Mouse (Mus musculus): Measurements from ENCODE around the gene Ostc. TPM values are rescaled to one million over a fixed set of nuclear protein-coding genes. Genes with fewer than 3 reads are reported as not detected.

The Ostc gene
- total and polyA plus RNA-seq, 2 experiments, result 42.9 to 135 TPM

DNA sequence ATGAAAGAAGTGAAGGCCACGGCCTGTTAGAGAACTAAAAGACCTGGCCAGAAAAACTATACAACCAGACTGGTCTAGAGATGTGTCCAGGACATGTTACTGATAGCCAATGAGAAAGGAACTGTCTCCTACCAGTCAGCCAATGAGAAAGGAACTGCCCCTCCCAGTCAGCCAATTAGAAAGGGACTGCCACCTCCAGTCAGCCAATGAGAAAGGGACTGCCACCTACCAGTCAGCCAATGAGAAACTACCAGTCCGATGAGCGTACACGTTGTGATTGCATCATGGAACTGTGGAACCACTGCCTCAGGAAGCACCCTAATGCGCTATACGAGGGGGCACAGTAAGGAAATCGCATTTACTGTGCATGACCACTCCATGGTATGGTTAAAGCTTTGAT lies 14.5 kb downstream of the Ostc start:
- H3K9ac ChIP-seq (ENCODE audit: low read depth, low read length), result no peak overlapping the region
- peaks cover 10% of the 10 kb centered on the region for H3K4me1 ChIP-seq (ENCODE audit: control insufficient read depth, insufficient read depth, low read length)
- H3K27me3 ChIP-seq (ENCODE audit: control insufficient read depth, insufficient read depth, low read length), result no peaks in the 10 kb centered on the region
- H3K4me3 ChIP-seq (ENCODE audit: insufficient read depth, low read depth, low read length), result no peak overlapping the region
- no peak overlapping the region for H3K27ac ChIP-seq (replicated peaks; ENCODE audit: insufficient read depth, low read depth, low read length)
- WGBS, result 81% methylated on average over 7 of the region's 7 CpGs
- TF ChIP-seq CTCF (IDR thresholded peaks at IDR 0.05; ENCODE audit: low read depth, low read length), result no peak
- no peak for TF ChIP-seq POLR2A (IDR thresholded peaks at IDR 0.05; ENCODE audit: extremely low read depth, insufficient read depth, low read length)
- DNase-seq (ENCODE audit: extremely low read depth, low read depth, low spot score), result peak; percentile 58
- H3K36me3 ChIP-seq (ENCODE audit: control insufficient read depth, insufficient read depth, low read length), result peaks cover 19% of the 10 kb centered on the region; the same call in 1 of the 2 replicates
- no peaks in the 10 kb centered on the region for H3K79me2 ChIP-seq (ENCODE audit: control insufficient read depth, insufficient read depth, low read length)

DNA sequence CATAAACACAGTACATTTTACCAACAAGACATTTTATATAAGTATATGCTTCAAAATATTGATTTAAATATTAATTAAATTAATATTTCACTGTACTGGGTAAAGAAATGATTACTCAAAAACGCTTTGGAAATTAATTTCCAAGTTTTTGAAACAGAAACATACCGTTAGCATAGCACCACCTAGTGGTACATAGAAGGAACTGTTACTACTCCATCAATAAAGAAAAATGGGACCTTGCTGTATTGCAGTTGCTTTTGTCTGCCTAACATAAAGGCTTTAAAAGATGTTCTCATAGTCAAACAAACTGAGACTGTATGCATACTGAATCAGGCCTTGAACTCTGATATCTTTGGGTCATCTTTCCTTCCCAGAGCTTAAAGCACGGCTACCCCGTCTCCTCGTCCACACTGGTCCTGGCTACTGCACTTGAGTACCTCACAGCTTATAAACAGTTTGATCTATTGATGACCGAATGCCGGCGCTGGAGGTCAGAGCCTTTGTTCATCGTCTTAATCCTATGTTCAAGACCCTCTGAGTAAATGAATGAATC lies 15.1 kb downstream of the Ostc start:
- no peak overlapping the region for H3K4me3 ChIP-seq (ENCODE audit: insufficient read depth, low read depth, low read length)
- 69% methylated on average over 9 of the region's 9 CpGs for WGBS
- H3K27ac ChIP-seq (replicated peaks; ENCODE audit: insufficient read depth, low read depth, low read length), result no peak overlapping the region
- H3K36me3 ChIP-seq (ENCODE audit: control insufficient read depth, insufficient read depth, low read length), result peaks cover 14% of the 10 kb centered on the region; the same call in 1 of the 2 replicates
- H3K9ac ChIP-seq (ENCODE audit: low read depth, low read length), result no peak overlapping the region
- no peaks in the 10 kb centered on the region for H3K79me2 ChIP-seq (ENCODE audit: control insufficient read depth, insufficient read depth, low read length)
- peak; percentile 38 for DNase-seq (ENCODE audit: extremely low read depth, low read depth, low spot score)
- H3K4me1 ChIP-seq (ENCODE audit: control insufficient read depth, insufficient read depth, low read length), result peaks cover 12% of the 10 kb centered on the region
- no peak for TF ChIP-seq POLR2A (IDR thresholded peaks at IDR 0.05; ENCODE audit: extremely low read depth, insufficient read depth, low read length)
- peak; percentile 22; the same call in 1 of the 2 replicates for TF ChIP-seq CTCF (IDR thresholded peaks at IDR 0.05; ENCODE audit: low read depth, low read length)
- no peaks in the 10 kb centered on the region for H3K27me3 ChIP-seq (ENCODE audit: control insufficient read depth, insufficient read depth, low read length)

DNA sequence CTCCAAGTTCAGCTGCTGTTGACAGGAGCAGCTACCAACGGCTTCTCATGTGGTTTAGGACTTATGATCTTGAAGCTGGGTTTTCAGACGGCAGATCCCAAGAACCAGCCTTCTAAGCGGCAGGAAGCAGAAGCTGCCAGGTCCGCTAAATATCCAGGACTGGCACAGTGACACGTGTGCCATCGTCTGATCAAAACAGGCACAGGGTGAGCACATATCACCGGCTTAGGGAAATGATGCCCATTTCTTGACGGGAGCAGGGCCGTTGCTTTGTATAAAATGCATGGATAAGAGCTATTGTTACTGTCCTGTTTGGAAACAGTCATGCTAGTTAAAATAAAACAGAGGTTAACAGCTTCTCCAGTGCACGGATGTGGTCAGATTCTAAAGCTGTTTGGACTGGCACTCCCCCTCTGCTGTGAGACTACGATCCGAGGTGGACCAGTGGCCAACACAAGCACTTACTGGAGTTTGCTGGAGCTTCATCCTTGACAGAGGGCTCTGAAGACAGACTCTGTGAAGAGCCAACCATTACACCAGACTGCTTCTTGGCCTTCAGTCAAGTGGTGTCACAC lies 17.6 kb downstream of the Ostc start:
- Histone ChIP-seq H3K27ac (replicated peaks; ENCODE audit: insufficient read depth, low read depth, low read length) (peak overlapping the region; percentile 97), H3K4me1 (ENCODE audit: control insufficient read depth, insufficient read depth, low read length) (peaks cover 14% of the 10 kb centered on the region), H3K36me3 (ENCODE audit: control insufficient read depth, insufficient read depth, low read length) (peaks cover 7% of the 10 kb centered on the region; the same call in 1 of the 2 replicates), H3K79me2 (ENCODE audit: control insufficient read depth, insufficient read depth, low read length) (no peaks in the 10 kb centered on the region), H3K9ac (ENCODE audit: low read depth, low read length) (peak overlapping the region; percentile 27), H3K4me3 (ENCODE audit: insufficient read depth, low read depth, low read length) (peak overlapping the region; percentile 39), H3K27me3 (ENCODE audit: control insufficient read depth, insufficient read depth, low read length) (no peaks in the 10 kb centered on the region)
- WGBS, result 3% methylated on average over 12 of the region's 12 CpGs
- TF ChIP-seq POLR2A (IDR thresholded peaks at IDR 0.05; ENCODE audit: extremely low read depth, insufficient read depth, low read length) (no peak), CTCF (IDR thresholded peaks at IDR 0.05; ENCODE audit: low read depth, low read length) (no peak)
- DNase-seq (ENCODE audit: extremely low read depth, low read depth, low spot score), result peak; percentile 69

DNA sequence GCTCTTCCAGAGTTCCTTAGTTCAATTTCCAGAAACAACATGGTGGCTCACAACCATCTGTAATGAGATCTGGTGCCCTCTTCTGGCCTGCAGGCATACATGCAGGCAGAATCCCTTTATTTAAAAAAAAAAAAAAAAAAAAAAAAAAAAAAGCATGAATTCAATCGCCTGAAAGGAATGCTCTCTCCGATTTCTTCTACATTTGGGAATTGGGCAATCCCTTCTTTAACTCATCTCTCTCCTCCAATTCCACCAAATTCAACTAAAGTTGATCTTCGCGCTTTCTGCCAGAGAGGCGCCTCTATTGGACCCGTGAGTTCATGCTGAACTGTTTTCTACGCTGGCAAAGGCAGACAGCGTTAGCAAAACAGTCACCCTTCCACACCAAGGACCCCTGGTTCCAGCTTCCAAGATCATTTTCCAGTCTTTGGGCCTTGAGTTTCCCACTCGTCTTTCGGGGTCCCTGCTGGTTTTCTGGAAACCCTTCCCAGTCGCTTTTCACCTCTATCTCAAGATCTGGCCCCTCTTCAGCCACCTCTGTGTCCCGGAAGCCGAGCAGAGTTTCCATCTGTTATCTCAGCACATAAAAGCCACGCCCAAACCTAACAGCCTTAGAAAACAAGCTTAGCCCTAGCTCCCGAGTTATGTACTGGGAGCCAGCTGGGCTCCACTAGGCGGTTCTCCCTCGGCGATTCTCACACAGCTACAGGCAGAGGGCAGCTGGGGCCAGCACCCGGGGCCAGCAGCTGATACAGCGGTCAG lies 18.2 kb downstream of the Ostc start:
- no peaks in the 10 kb centered on the region for H3K27me3 ChIP-seq (ENCODE audit: control insufficient read depth, insufficient read depth, low read length)
- TF ChIP-seq CTCF (IDR thresholded peaks at IDR 0.05; ENCODE audit: low read depth, low read length), result peak; percentile 17; the same call in 1 of the 2 replicates
- TF ChIP-seq POLR2A (IDR thresholded peaks at IDR 0.05; ENCODE audit: extremely low read depth, insufficient read depth, low read length), result peak; percentile 50; the same call in 1 of the 2 replicates
- no peaks in the 10 kb centered on the region for H3K79me2 ChIP-seq (ENCODE audit: control insufficient read depth, insufficient read depth, low read length)
- H3K9ac ChIP-seq (ENCODE audit: low read depth, low read length), result peak overlapping the region; percentile 27
- H3K4me3 ChIP-seq (ENCODE audit: insufficient read depth, low read depth, low read length), result peak overlapping the region; percentile 39
- peak overlapping the region; percentile 97 for H3K27ac ChIP-seq (replicated peaks; ENCODE audit: insufficient read depth, low read depth, low read length)
- WGBS, result 3% methylated on average over 20 of the region's 20 CpGs
- H3K4me1 ChIP-seq (ENCODE audit: control insufficient read depth, insufficient read depth, low read length), result peaks cover 14% of the 10 kb centered on the region
- peak; percentile 90 for DNase-seq (ENCODE audit: extremely low read depth, low read depth, low spot score)
- H3K36me3 ChIP-seq (ENCODE audit: control insufficient read depth, insufficient read depth, low read length), result peaks cover 4% of the 10 kb centered on the region; the same call in 1 of the 2 replicates

DNA sequence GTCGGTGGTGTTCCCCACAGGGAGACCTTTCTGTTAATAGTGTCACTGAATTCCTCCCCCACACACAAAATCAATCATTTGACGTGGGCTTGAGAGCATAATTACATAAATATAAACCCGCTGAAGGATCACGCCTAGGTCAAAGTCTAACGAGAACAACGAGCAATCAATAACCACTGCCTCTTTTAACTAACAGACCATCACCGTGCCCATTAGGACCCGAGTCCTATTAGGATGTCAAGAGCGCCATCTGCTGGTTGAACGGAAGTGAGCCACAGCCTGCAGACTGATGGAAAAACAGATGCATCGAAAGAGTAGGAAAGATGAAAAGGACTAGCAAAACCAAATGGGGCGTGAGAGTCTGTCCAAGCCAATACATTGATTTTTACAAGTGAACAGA lies 19.6 kb downstream of the Ostc start:
- TF ChIP-seq CTCF (IDR thresholded peaks at IDR 0.05; ENCODE audit: low read depth, low read length), result peak; percentile 72
- TF ChIP-seq POLR2A (IDR thresholded peaks at IDR 0.05; ENCODE audit: extremely low read depth, insufficient read depth, low read length), result no peak
- Histone ChIP-seq H3K9ac (ENCODE audit: low read depth, low read length) (no peak overlapping the region), H3K27ac (replicated peaks; ENCODE audit: insufficient read depth, low read depth, low read length) (no peak overlapping the region), H3K4me3 (ENCODE audit: insufficient read depth, low read depth, low read length) (no peak overlapping the region), H3K4me1 (ENCODE audit: control insufficient read depth, insufficient read depth, low read length) (peaks cover 20% of the 10 kb centered on the region), H3K79me2 (ENCODE audit: control insufficient read depth, insufficient read depth, low read length) (no peaks in the 10 kb centered on the region), H3K27me3 (ENCODE audit: control insufficient read depth, insufficient read depth, low read length) (no peaks in the 10 kb centered on the region), H3K36me3 (ENCODE audit: control insufficient read depth, insufficient read depth, low read length) (no peaks in the 10 kb centered on the region)
- WGBS, result 6% methylated on average over 12 of the region's 12 CpGs
- peak; percentile 96 for DNase-seq (ENCODE audit: extremely low read depth, low read depth, low spot score)

Measured in liver, adult 2 months (tissue).